Mouse (Mus musculus): ENCODE measurements around the gene Ccdc66. TPM values are rescaled to one million over a fixed set of nuclear protein-coding genes. Genes with fewer than 3 reads are reported as not detected.
A peak's percentile ranks its signal among the peaks of the same experiment; 100 is the strongest.

Ccdc66 gene
- total RNA-seq (2021), result 10 to 100 TPM; 18.8 to 20.2 TPM

DNA sequence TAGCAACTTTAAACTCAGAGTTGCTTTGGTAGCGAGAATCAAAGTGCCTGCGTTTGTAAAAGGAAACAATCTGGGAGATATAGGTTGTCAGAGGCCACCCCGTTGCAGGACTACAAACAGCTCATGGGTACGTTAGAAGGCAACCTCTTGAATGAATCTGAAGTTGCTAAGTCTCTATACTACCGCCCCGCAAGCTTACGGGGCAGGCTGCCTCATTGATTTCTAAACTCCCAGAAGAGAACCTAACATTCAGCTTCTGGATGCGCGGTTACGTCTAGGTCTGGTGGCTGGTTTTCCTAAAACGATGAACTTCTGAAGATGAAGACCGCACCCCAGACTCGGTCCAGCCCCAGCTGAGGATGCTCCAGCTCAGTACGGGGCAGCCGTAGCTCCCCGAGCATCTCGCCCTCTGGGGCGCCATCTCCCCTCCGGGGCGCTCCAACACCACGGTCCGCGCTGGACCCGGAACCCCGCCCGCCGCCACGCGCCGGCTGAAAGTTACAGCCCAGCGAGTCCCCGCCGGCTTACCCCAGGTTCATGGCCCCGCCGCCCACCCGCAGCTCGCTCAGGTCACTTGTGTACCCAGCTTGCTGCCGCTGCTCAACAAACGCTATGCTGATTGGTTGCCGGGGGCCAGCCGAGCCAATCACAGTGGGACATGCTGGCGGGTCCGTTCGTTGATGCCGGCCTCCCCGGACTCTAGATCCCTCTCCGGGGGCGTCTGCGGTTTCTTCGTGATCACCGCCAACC is at the start of gene Ccdc66:
Gene Ccdc66 (minus strand): TSS at position 567 of the 750 bp plus-strand sequence.
- DNase-seq, result peak; percentile 100

GRCm38 (mm10) chr14:27543838-27544426 is 35.7 kb upstream of the Ccdc66 start:
- DNase-seq, result no peak

GRCm38 (mm10) chr14:27536441-27536840 is 28.2 kb upstream of the Ccdc66 start:
- DNase-seq, result no peak

DNA sequence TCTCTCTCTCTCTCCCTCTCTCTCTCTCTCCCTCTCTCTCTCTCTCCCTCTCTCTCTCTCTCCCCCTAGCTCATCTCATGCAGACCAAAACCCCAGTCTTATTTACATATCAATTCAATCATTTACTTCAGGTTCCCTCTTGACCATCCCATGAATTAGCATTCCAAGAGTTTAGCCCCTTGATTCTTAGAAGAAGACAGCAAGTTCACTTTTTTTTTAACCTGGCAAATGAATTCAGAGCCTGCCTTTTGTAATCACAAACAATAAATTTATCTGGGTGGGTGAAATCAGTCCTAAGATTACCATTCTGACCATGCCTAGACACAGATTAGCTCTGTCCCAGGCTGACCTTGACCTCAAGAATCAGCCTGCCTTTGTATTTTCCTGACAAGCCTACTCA is 16.3 kb upstream of the Ccdc66 start:
- no peak for DNase-seq

- DNase-seq, result no peak
Observed at GRCm38 (mm10) chr14:27508644-27509301, 513 bp upstream of the Ccdc66 start.

DNA sequence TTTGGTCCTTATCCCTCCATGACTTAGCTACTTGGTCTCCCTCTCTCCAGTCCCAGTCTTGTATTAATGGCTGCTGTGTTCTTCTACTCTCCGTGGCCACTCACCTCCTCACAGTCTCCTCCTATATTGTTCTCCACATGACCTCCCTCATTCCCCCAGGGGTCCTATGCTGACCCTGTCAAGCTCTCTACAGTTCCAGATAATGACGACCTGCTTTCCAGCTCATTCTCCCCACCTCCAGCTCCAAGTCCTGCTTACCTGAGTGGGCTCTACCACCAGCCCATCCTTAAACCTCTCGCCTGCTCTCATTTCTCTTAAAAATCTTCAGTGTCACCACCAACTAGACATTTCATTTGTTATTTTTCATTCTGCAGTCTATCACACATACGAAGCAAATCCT is 7.2 kb downstream of the Ccdc66 start:
- no peak for DNase-seq

- no peak for DNase-seq
Observed at GRCm38 (mm10) chr14:27493516-27493915, 14.7 kb downstream of the Ccdc66 start.

- no peak for DNase-seq
Observed at GRCm38 (mm10) chr14:27491399-27491798, 16.9 kb downstream of the Ccdc66 start.

GRCm38 (mm10) chr14:27446963-27447362 is 61.3 kb downstream of the Ccdc66 start:
- no peak for DNase-seq

- no peak for DNase-seq
Observed at GRCm38 (mm10) chr14:27444851-27445281, 63.4 kb downstream of the Ccdc66 start.

- no peak for DNase-seq
Observed at GRCm38 (mm10) chr14:27440921-27441320, 67.3 kb downstream of the Ccdc66 start.

- DNase-seq, result no peak
Observed at GRCm38 (mm10) chr14:27436826-27437225, 71.4 kb downstream of the Ccdc66 start.

DNA sequence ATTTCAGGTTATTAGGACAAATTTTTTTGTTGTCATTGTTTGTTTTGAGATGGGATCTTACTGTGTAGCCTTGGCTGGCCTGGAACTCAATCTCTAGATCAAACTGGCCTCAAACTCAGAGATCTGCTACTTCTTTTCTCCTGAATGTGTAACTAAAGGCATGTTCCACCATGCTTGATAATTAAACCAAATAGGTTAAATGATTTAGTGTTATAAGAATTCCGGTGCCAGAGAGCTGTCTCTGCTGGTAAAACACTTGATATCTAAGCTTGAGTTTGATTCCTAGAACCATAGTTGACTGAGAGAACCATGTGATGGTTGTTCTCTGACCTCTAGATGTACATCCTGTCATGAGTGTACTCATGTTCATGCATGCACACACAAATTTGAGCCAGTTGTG is 72.1 kb downstream of the Ccdc66 start:
- no peak for DNase-seq

GRCm38 (mm10) chr14:27432064-27432463 is 76.2 kb downstream of the Ccdc66 start:
- DNase-seq, result no peak

Other genes with a start within 250 kb of the Ccdc66 start
- 10 to 100 TPM; 34.1 to 38.4 TPM for gene Fam208a, start 79.6 kb downstream of the Ccdc66 start, total RNA-seq (2021)
- 100 to 1,000 TPM; 221 to 266 TPM for gene Erc2, start 114.0 kb upstream of the Ccdc66 start, total RNA-seq (2021)

All from layer of hippocampus, postnatal 36 days (tissue).